Mouse (Mus musculus) frontal cortex, postnatal 14 days (tissue): ENCODE data around the gene Gm3099.
"Not testable (repeated sequence)": the region's sequence is repeated elsewhere in the genome, so short reads cannot be mapped to it uniquely, and the experiment has no call there.

ENCODE experiments used
- DNase-seq, 2 experiments: peaks; one replicate each; pipeline ENCODE4 v3.0.0; 2022; ENCODE audit warnings: low spot score in 2 of 2

Gm3099 gene

GRCm38 (mm10) chr14:3998094-3998493, at the start of gene Gm3099:
Gm3099 (plus strand) TSS chr14:3998394.
- DNase-seq, result not testable (repeated sequence)

- DNase-seq, result not testable (repeated sequence)
Measured at GRCm38 (mm10) chr14:3963247-3963646, 34.9 kb upstream of the Gm3099 start, which contains the start of gene Gm3095. Gm3095 (plus strand) TSS chr14:3963547.

DNA sequence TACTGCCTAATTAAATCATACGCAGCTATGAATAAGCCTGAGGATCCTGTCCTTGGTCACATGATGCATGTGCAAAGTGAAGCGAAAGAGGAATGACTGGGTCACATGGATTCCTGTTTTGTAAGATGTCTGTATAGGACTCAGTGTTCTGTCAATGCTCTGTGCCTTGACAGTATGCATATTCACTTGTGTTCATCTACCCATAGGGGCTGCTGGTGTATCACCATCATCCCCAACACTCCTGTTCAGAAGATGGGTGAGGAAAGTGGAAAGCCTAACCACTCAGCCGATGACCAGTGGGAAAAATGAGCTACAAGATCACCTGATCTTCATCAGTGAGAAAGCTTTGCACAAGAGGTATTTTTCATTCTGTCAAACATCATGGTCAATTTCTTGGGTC, 25.4 kb downstream of the Gm3099 start, which contains the start of gene Gm5796:
Gene Gm5796, plus strand, starts transcription at position 301 of the 400 bp plus-strand sequence.
- DNase-seq, result not testable (repeated sequence)
